Mouse (Mus musculus) lung, postnatal 0 days (tissue): ENCODE measurements around the gene A430005L14Rik.

Experiments
- CTCF ChIP-seq: IDR thresholded peaks from 2 replicates; pipeline ENCODE4 v1.5.1; 2016; ENCODE audit warnings: antibody characterized with exemption, mild to moderate bottlenecking
- EP300 ChIP-seq: IDR thresholded peaks from 2 replicates; pipeline ENCODE4 v1.6.1; 2016; ENCODE audit warnings: antibody characterized with exemption, mild to moderate bottlenecking, control low read depth

- no peak for TF ChIP-seq CTCF
- no peak for TF ChIP-seq EP300
These were observed 5.9 kb upstream of the A430005L14Rik start for GRCm38 (mm10) chr4:153951150-153951549.
